In the genomic region with DNA sequence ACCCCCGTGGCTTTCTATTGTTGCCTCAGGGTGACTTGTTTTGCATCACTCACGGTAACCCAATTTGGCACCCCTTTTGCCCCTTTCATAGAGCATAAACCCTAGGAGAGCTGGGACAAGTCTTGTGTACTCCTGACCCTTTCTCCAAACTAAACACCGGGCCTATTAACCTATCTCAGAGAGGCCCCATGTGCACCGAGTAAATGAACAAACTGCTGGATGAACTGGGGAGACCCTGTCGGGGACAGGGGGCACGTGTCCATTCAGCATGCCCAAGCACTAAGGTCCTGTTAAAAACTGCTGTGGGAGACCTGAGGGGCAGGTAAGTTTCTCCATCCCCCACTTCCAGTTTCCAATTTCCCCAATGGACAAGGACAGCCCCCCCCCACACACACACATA, we compare ENCODE assay signal across 8 mouse cellular contexts. TPM values are rescaled to one million over a fixed set of nuclear protein-coding genes. Genes with fewer than 3 reads are reported as not detected.
DNase-seq lines count a peak whose midpoint lies in the region; ATAC-seq and TF ChIP-seq lines count a peak whose summit lies in the region.

No protein-coding gene starts in this region.

- no peaks in the 10 kb centered on the region for H3K9me3 ChIP-seq in forebrain, postnatal 0 days (ENCODE audit: low read length)
- H3K9me3 ChIP-seq in limb, embryonic 10.5 days (replicated peaks): no peaks in the 10 kb centered on the region
- H3K9me3 ChIP-seq in neural tube, embryonic 14.5 days (ENCODE audit: control insufficient read depth, low read length): no peaks in the 10 kb centered on the region

- peak overlapping the region; percentile 45 for H3K9ac ChIP-seq in liver, adult 2 months (ENCODE audit: low read depth, low read length)
- H3K9ac ChIP-seq in forebrain, postnatal 0 days: no peak overlapping the region
- 0 out of 2 replicates have a peak overlapping the region, but pooled peaks have one; percentile 37 for H3K9ac ChIP-seq in neural tube, embryonic 14.5 days (replicated peaks; ENCODE audit: low read depth, low read length)

- H3K27me3 ChIP-seq in liver, adult 2 months (ENCODE audit: control insufficient read depth, insufficient read depth, low read length): no peaks in the 10 kb centered on the region
- no peaks in the 10 kb centered on the region for H3K27me3 ChIP-seq in forebrain, postnatal 0 days (ENCODE audit: insufficient read depth, low read length)
- H3K27me3 ChIP-seq in limb, embryonic 10.5 days (ENCODE audit: low read depth, poor library complexity, severe bottlenecking): no peaks in the 10 kb centered on the region
- H3K27me3 ChIP-seq in neural tube, embryonic 14.5 days (ENCODE audit: control insufficient read depth, insufficient read depth, low read length): no peaks in the 10 kb centered on the region

- no peak for ATAC-seq in forebrain, postnatal 0 days
- ATAC-seq in neural tube, embryonic 14.5 days (ENCODE audit: low read depth): no peak

- TF ChIP-seq POLR2A in liver, adult 2 months (IDR thresholded peaks at IDR 0.05; ENCODE audit: extremely low read depth, insufficient read depth, low read length): no peak

- peaks cover 9% of the 10 kb centered on the region for H3K36me3 ChIP-seq in liver, adult 2 months (ENCODE audit: control insufficient read depth, insufficient read depth, low read length)
- no peaks in the 10 kb centered on the region for H3K36me3 ChIP-seq in forebrain, postnatal 0 days (ENCODE audit: insufficient read depth)
- H3K36me3 ChIP-seq in limb, embryonic 10.5 days: peaks cover 2% of the 10 kb centered on the region; the same call in 1 of the 2 replicates
- no peaks in the 10 kb centered on the region for H3K36me3 ChIP-seq in neural tube, embryonic 14.5 days (ENCODE audit: control insufficient read depth, insufficient read depth, low read length)

- no peaks in the 10 kb centered on the region for H3K79me2 ChIP-seq in liver, adult 2 months (ENCODE audit: control insufficient read depth, insufficient read depth, low read length)

- H3K4me2 ChIP-seq in forebrain, postnatal 0 days (ENCODE audit: low read depth): peak overlapping the region; percentile 57
- H3K4me2 ChIP-seq in neural tube, embryonic 14.5 days (ENCODE audit: low read depth, low read length): peak overlapping the region; percentile 72

- no peak for DNase-seq in liver, adult 2 months (ENCODE audit: extremely low read depth, low read depth, low spot score)
- DNase-seq in liver: no peak
- DNase-seq in forebrain, postnatal 0 days: no peak
- no peak for DNase-seq in limb, embryonic 10.5 days (ENCODE audit: low spot score)
- DNase-seq in ovary, postnatal 36 days (ENCODE audit: low spot score): no peak
- DNase-seq in adrenal gland, postnatal 4 days (ENCODE audit: low spot score in 2 of 2): no peak
- no peak for DNase-seq in ovary, postnatal 10 days (ENCODE audit: low spot score)

- H3K4me1 ChIP-seq in liver, adult 2 months (ENCODE audit: control insufficient read depth, insufficient read depth, low read length): peaks cover 3% of the 10 kb centered on the region; the same call in 1 of the 2 replicates
- 0 out of 2 replicates have a peak, but pooled peaks cover 5% of the 10 kb centered on the region for H3K4me1 ChIP-seq in forebrain, postnatal 0 days (ENCODE audit: insufficient read depth)
- peaks cover 10% of the 10 kb centered on the region for H3K4me1 ChIP-seq in limb, embryonic 10.5 days
- peaks cover 4% of the 10 kb centered on the region for H3K4me1 ChIP-seq in neural tube, embryonic 14.5 days (ENCODE audit: control insufficient read depth, insufficient read depth, low read length)

- peak overlapping the region; percentile 57 for H3K4me3 ChIP-seq in liver, adult 2 months (ENCODE audit: insufficient read depth, low read depth, low read length)
- H3K4me3 ChIP-seq in forebrain, postnatal 0 days (ENCODE audit: low read depth, low read length): no peak overlapping the region
- peak overlapping the region; percentile 62 for H3K4me3 ChIP-seq in limb, embryonic 10.5 days
- peak overlapping the region; percentile 33 for H3K4me3 ChIP-seq in neural tube, embryonic 14.5 days (ENCODE audit: low read depth, low read length)

- no peak for TF ChIP-seq CTCF in liver, adult 2 months (IDR thresholded peaks at IDR 0.05; ENCODE audit: low read depth, low read length)
- TF ChIP-seq CTCF in forebrain, postnatal 0 days (IDR thresholded peaks at IDR 0.05; ENCODE audit: low read depth): no peak

- peak overlapping the region; percentile 20; the same call in 1 of the 2 replicates for H3K27ac ChIP-seq in liver, adult 2 months (replicated peaks; ENCODE audit: insufficient read depth, low read depth, low read length)
- H3K27ac ChIP-seq in forebrain, postnatal 0 days (ENCODE audit: low read depth, low read length): no peak overlapping the region
- peak overlapping the region; percentile 75; the same call in 1 of the 2 replicates for H3K27ac ChIP-seq in limb, embryonic 10.5 days
- no peak overlapping the region for H3K27ac ChIP-seq in neural tube, embryonic 14.5 days (ENCODE audit: low read depth, low read length)

- WGBS in liver, adult 2 months: 35% methylated on average over 6 of the region's 6 CpGs
- WGBS in forebrain, postnatal 0 days: 29% methylated on average over 6 of the region's 6 CpGs
- whole genome bisulfite sequencing in limb, embryonic 10.5 days: 35% methylated on average over 6 of the region's 6 CpGs
- 22% methylated on average over 6 of the region's 6 CpGs for WGBS in neural tube, embryonic 14.5 days

RNA-seq across cellular contexts. Expression of a gene that starts 1.0 kb away (rescaled TPM):
- 101 and 110 TPM in 2 replicates for total RNA-seq in liver, adult 2 months (2014; rRNA removed)
- polyA plus RNA-seq in liver, adult 2 months (2012; rRNA removed): 211 and 236 TPM in 2 replicates
- 20.3 and 20.9 TPM in 2 replicates for total RNA-seq in forebrain, postnatal 0 days (2014; rRNA removed)
- polyA plus RNA-seq in forebrain, postnatal 0 days (2015; fragmentation: Nextera tagmentation; extraction: Ambion mirVana): 23.2 and 24.1 TPM in 2 replicates
- 19.5 and 23.9 TPM in 2 replicates for polyA plus RNA-seq in limb, embryonic 10.5 days (2016; fragmentation: Nextera tagmentation; extraction: Ambion mirVana)
- polyA plus RNA-seq in neural tube, embryonic 14.5 days (2014; fragmentation: Nextera tagmentation; extraction: Ambion mirVana): 15.4 and 30.9 TPM in 2 replicates
- 100 to 1,000 TPM; 102 to 141 TPM for total RNA-seq in adrenal gland, postnatal 4 days (2021)

RNA-seq across cellular contexts. Expression of a gene that starts 16.5 kb away (rescaled TPM):
- 0.18 and 0.34 TPM in 2 replicates for total RNA-seq in liver, adult 2 months (2014; rRNA removed)
- polyA plus RNA-seq in liver, adult 2 months (2012; rRNA removed): 0.27 and 0.46 TPM in 2 replicates
- total RNA-seq in forebrain, postnatal 0 days (2014; rRNA removed): 39.1 and 43.7 TPM in 2 replicates
- 26.5 and 27.0 TPM in 2 replicates for polyA plus RNA-seq in forebrain, postnatal 0 days (2015; fragmentation: Nextera tagmentation; extraction: Ambion mirVana)
- polyA plus RNA-seq in limb, embryonic 10.5 days (2016; fragmentation: Nextera tagmentation; extraction: Ambion mirVana): 2.5 and 2.6 TPM in 2 replicates
- 11.6 and 13.6 TPM in 2 replicates for polyA plus RNA-seq in neural tube, embryonic 14.5 days (2014; fragmentation: Nextera tagmentation; extraction: Ambion mirVana)
- 1 to 10 TPM; 5.8 to 7.8 TPM for total RNA-seq in adrenal gland, postnatal 4 days (2021)

RNA-seq across cellular contexts. Expression of a gene that starts 32.8 kb away (rescaled TPM):
- 17.9 and 20.8 TPM in 2 replicates for total RNA-seq in liver, adult 2 months (2014; rRNA removed)
- 17.9 and 22.2 TPM in 2 replicates for polyA plus RNA-seq in liver, adult 2 months (2012; rRNA removed)
- total RNA-seq in forebrain, postnatal 0 days (2014; rRNA removed): 49.2 and 50.0 TPM in 2 replicates
- polyA plus RNA-seq in forebrain, postnatal 0 days (2015; fragmentation: Nextera tagmentation; extraction: Ambion mirVana): 53.8 and 55.8 TPM in 2 replicates
- 106 and 115 TPM in 2 replicates for polyA plus RNA-seq in limb, embryonic 10.5 days (2016; fragmentation: Nextera tagmentation; extraction: Ambion mirVana)
- 42.4 and 49.5 TPM in 2 replicates for polyA plus RNA-seq in neural tube, embryonic 14.5 days (2014; fragmentation: Nextera tagmentation; extraction: Ambion mirVana)
- 10 to 100 TPM; 79.7 to 80.7 TPM for total RNA-seq in adrenal gland, postnatal 4 days (2021)

RNA-seq across cellular contexts. Expression of a gene that starts 35.9 kb away (rescaled TPM):
- under 0.01 and 0.07 TPM in 2 replicates for total RNA-seq in liver, adult 2 months (2014; rRNA removed)
- 0.05 TPM in 2 replicates for polyA plus RNA-seq in liver, adult 2 months (2012; rRNA removed)
- total RNA-seq in forebrain, postnatal 0 days (2014; rRNA removed): 19.5 and 25.3 TPM in 2 replicates
- 20.0 and 33.6 TPM in 2 replicates for polyA plus RNA-seq in forebrain, postnatal 0 days (2015; fragmentation: Nextera tagmentation; extraction: Ambion mirVana)
- 12.9 and 17.0 TPM in 2 replicates for polyA plus RNA-seq in limb, embryonic 10.5 days (2016; fragmentation: Nextera tagmentation; extraction: Ambion mirVana)
- polyA plus RNA-seq in neural tube, embryonic 14.5 days (2014; fragmentation: Nextera tagmentation; extraction: Ambion mirVana): 23.7 and 27.8 TPM in 2 replicates
- total RNA-seq in adrenal gland, postnatal 4 days (2021): 1 to 10 TPM; 6.2 to 6.5 TPM

RNA-seq across cellular contexts. Expression of a gene that starts 36.0 kb away (rescaled TPM):
- total RNA-seq in liver, adult 2 months (2014; rRNA removed): not detected in 2 replicates
- not detected in 2 replicates for polyA plus RNA-seq in liver, adult 2 months (2012; rRNA removed)
- 0.19 and 0.31 TPM in 2 replicates for total RNA-seq in forebrain, postnatal 0 days (2014; rRNA removed)
- 0.33 and 0.56 TPM in 2 replicates for polyA plus RNA-seq in forebrain, postnatal 0 days (2015; fragmentation: Nextera tagmentation; extraction: Ambion mirVana)
- 0.67 and 0.70 TPM in 2 replicates for polyA plus RNA-seq in limb, embryonic 10.5 days (2016; fragmentation: Nextera tagmentation; extraction: Ambion mirVana)
- 0.13 and 0.17 TPM in 2 replicates for polyA plus RNA-seq in neural tube, embryonic 14.5 days (2014; fragmentation: Nextera tagmentation; extraction: Ambion mirVana)
- total RNA-seq in adrenal gland, postnatal 4 days (2021): under 1 TPM; 0.56 to 0.62 TPM

Comparison
In these comparisons a context has a peak if more than half of its experiments do, and no peak if none do; other contexts are left out.
1. H3K27ac ChIP-seq: peak in liver, adult 2 months (single experiment) and limb, embryonic 10.5 days (single experiment); none in forebrain, postnatal 0 days (single experiment) and neural tube, embryonic 14.5 days (single experiment).